Mouse (Mus musculus): ENCODE results near the gene Pml. TPM values are rescaled to one million over a fixed set of nuclear protein-coding genes. Genes with fewer than 3 reads are reported as not detected.
"Not testable (repeated sequence)": the region's sequence is repeated elsewhere in the genome, so short reads cannot be mapped to it uniquely, and the experiment has no call there.

Gene Pml
- polyA plus RNA-seq, 1 experiment from 2014 or later = 4.0 TPM

- H3K4me3 ChIP-seq = no peak overlapping the region
- no peak for ATAC-seq (ENCODE audit: low read depth)
These were observed 19.1 kb upstream of the Pml start for GRCm38 (mm10) chr9:58268384-58269313.

DNA sequence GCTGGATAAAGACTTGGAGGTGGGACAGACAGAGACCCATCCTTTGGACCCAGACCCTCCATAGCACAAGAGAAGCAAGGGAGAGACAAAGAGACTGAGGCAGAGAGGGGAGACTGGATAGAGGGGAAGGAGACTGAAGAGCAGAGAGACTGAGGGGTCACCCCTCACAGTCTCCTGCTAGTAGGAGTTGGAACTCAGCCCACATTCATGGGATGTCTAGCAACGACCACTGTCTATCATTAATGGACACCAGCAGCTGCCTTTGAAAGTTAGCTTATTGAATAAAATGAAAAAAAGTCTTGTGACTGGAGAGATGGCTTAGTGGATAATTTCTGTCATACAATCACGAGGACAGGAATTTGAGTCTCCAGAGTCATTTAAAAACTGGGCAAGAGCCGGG lies 17.5 kb upstream of the Pml start:
- 70% methylated on average over 3 of the region's 3 CpGs for WGBS
- Histone ChIP-seq H3K4me1 (replicated peaks) (peaks cover 10% of the 10 kb centered on the region; the same call in 1 of the 2 replicates), H3K4me2 (no peak overlapping the region), H3K9ac (no peak overlapping the region), H3K27me3 (no peaks in the 10 kb centered on the region), H3K27ac (replicated peaks) (no peak overlapping the region; the same call in 1 of the 2 replicates), H3K9me3 (no peaks in the 10 kb centered on the region), H3K4me3 (no peak overlapping the region), H3K36me3 (peaks cover 17% of the 10 kb centered on the region)
- ATAC-seq (ENCODE audit: low read depth) = no peak

More at GRCm38 (mm10) chr9:58268384-58269313, 19.1 kb upstream of the Pml start:
- Histone ChIP-seq H3K9me3 (no peaks in the 10 kb centered on the region), H3K27ac (replicated peaks) (no peak overlapping the region), H3K27me3 (no peaks in the 10 kb centered on the region), H3K36me3 (0 out of 2 replicates have a peak, but pooled peaks cover 8% of the 10 kb centered on the region), H3K4me2 (no peak overlapping the region), H3K9ac (no peak overlapping the region), H3K4me1 (replicated peaks) (peaks cover 10% of the 10 kb centered on the region)
- 59% methylated on average over 12 of the region's 12 CpGs for WGBS

- no peak overlapping the region; the same call in 1 of the 2 replicates for H3K27ac ChIP-seq (replicated peaks)
- H3K4me3 ChIP-seq = no peak overlapping the region
- ATAC-seq (ENCODE audit: low read depth) = no peak
- peaks cover 22% of the 10 kb centered on the region for H3K36me3 ChIP-seq
- H3K9me3 ChIP-seq = no peaks in the 10 kb centered on the region
- 48% methylated on average over 4 of the region's 4 CpGs for WGBS
- H3K4me2 ChIP-seq = no peak overlapping the region
- H3K27me3 ChIP-seq = no peaks in the 10 kb centered on the region
- H3K9ac ChIP-seq = no peak overlapping the region
- peaks cover 10% of the 10 kb centered on the region; the same call in 1 of the 2 replicates for H3K4me1 ChIP-seq (replicated peaks)
These were observed 17.0 kb upstream of the Pml start for GRCm38 (mm10) chr9:58266571-58267011.

GRCm38 (mm10) chr9:58265368-58265767 lies 15.8 kb upstream of the Pml start:
- Histone ChIP-seq H3K4me1 (replicated peaks) (peaks cover 10% of the 10 kb centered on the region; the same call in 1 of the 2 replicates), H3K27ac (replicated peaks) (no peak overlapping the region), H3K4me2 (no peak overlapping the region), H3K9ac (no peak overlapping the region), H3K4me3 (no peak overlapping the region), H3K27me3 (no peaks in the 10 kb centered on the region), H3K36me3 (peaks cover 31% of the 10 kb centered on the region), H3K9me3 (no peaks in the 10 kb centered on the region)
- no peak for ATAC-seq (ENCODE audit: low read depth)
- 76% methylated on average over 3 of the region's 3 CpGs for WGBS

DNA sequence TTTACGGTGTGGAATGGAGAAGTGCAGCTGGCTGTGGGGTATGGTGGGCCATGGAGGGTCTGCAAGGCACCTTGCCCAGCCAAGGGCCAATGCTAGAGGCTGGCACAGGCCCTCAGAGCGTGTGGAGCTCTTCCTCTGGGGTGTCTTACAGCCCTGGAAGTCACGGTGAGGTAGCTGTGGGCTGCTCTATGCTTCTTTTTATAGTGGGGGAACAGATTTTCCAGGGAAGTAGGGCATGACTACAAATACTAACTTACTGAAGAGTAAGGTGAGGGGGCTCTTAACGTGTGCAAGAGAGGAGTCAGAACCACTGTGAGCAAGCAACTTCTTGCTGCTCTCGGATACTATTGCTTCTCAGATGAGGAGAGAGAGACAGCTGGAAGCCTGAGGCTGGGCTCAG lies 12.9 kb upstream of the Pml start:
- no peak overlapping the region for H3K4me3 ChIP-seq
- H3K36me3 ChIP-seq = peaks cover 57% of the 10 kb centered on the region
- H3K27me3 ChIP-seq = no peaks in the 10 kb centered on the region
- no peaks in the 10 kb centered on the region for H3K9me3 ChIP-seq
- no peak overlapping the region for H3K9ac ChIP-seq
- peaks cover 10% of the 10 kb centered on the region; the same call in 1 of the 2 replicates for H3K4me1 ChIP-seq (replicated peaks)
- H3K27ac ChIP-seq (replicated peaks) = no peak overlapping the region
- no peak overlapping the region for H3K4me2 ChIP-seq
- ATAC-seq (ENCODE audit: low read depth) = no peak
- 95% methylated on average over 5 of the region's 5 CpGs for WGBS

DNA sequence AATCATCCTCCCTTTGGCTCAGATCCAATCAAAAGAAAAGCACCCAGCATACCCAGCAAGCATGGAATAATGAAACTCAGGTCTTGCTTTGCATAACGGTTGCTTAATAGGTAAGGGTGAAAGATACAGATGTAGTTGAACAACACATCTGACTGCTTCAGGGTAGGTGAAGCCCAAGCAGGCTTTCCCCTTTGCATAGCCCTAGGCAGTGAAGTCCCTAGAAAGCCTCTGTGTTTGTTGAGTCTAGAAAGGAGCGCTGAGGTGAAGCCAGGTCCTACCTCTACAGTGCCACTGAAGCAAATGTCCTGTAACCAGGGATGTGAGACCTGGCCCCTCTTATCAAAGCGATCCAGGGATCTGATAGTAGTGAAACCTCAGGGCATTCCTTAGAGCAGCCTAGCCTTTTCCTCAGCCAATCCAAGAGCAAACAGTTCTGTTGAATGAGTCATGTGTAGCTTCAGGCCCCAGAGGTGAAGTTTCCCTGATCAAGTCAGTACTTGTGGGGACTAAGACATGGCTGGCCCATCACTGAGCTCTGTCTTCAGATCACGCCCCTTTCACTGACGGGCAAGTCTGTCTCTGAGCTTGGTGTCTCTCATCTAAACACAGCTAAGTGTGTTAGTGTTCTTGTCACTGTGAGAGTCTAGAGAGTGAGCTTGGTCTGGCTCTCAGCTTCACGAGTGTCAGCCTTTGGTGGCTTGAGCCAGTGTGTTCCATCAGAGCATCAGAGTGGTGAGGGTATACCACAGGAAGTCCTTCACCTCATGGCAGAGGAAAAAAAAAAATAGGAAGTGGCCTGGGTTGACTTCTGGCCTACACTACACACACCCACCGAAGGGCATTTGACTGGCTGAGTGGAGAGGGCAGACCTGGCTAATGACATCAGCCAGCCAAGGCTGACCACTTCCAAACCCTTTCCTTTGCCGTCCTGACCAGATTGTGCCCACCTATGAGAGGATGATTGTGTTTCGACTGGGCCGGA lies 6.4 kb upstream of the Pml start:
- Histone ChIP-seq H3K27me3 (no peaks in the 10 kb centered on the region), H3K27ac (replicated peaks) (no peak overlapping the region), H3K9ac (no peak overlapping the region), H3K4me1 (replicated peaks) (peaks cover 18% of the 10 kb centered on the region), H3K4me3 (no peak overlapping the region), H3K9me3 (no peaks in the 10 kb centered on the region), H3K36me3 (peaks cover 51% of the 10 kb centered on the region), H3K4me2 (no peak overlapping the region)
- 91% methylated on average over 10 of the region's 10 CpGs for WGBS
- no peak for ATAC-seq (ENCODE audit: low read depth)

DNA sequence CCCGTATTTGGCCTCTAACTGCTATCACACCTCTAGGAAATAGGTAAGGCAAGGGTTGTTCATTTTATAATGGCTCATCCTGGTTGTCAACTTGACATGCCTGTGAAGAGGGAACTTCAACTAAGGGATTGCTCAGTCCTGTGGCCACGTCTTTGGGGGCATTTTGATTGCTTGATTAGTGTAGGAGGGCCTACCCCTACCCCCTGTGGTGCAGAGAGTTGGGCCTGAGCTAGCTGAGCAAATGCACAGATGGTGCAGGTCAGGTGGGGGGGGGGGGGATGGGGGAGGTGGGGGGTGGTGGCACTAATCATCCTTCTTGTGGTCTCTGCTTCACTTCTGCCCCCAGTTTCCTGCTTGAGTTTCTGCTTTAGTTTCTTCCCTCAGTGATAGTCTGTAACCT lies 5.5 kb upstream of the Pml start:
- no peak overlapping the region for H3K9ac ChIP-seq
- no peak overlapping the region for H3K4me3 ChIP-seq
- no peaks in the 10 kb centered on the region for H3K9me3 ChIP-seq
- no peak overlapping the region for H3K4me2 ChIP-seq
- H3K4me1 ChIP-seq (replicated peaks) = peaks cover 20% of the 10 kb centered on the region
- no peaks in the 10 kb centered on the region for H3K27me3 ChIP-seq
- peaks cover 43% of the 10 kb centered on the region for H3K36me3 ChIP-seq
- no peak for ATAC-seq (ENCODE audit: low read depth)
- WGBS = 42% methylated on average over 2 of the region's 2 CpGs
- H3K27ac ChIP-seq (replicated peaks) = no peak overlapping the region

- Histone ChIP-seq H3K4me2 (peak overlapping the region; percentile 85), H3K9ac (peak overlapping the region; percentile 93), H3K27ac (replicated peaks) (peak overlapping the region; percentile 78), H3K4me3 (peak overlapping the region; percentile 88), H3K4me1 (replicated peaks) (peaks cover 34% of the 10 kb centered on the region), H3K36me3 (peaks cover 32% of the 10 kb centered on the region)
- not testable (repeated sequence) for H3K9me3 ChIP-seq; ATAC-seq (ENCODE audit: low read depth); H3K27me3 ChIP-seq
- WGBS = 70% methylated on average over 5 of the region's 5 CpGs
These were observed 4.2 kb upstream of the Pml start for GRCm38 (mm10) chr9:58253805-58254122.

DNA sequence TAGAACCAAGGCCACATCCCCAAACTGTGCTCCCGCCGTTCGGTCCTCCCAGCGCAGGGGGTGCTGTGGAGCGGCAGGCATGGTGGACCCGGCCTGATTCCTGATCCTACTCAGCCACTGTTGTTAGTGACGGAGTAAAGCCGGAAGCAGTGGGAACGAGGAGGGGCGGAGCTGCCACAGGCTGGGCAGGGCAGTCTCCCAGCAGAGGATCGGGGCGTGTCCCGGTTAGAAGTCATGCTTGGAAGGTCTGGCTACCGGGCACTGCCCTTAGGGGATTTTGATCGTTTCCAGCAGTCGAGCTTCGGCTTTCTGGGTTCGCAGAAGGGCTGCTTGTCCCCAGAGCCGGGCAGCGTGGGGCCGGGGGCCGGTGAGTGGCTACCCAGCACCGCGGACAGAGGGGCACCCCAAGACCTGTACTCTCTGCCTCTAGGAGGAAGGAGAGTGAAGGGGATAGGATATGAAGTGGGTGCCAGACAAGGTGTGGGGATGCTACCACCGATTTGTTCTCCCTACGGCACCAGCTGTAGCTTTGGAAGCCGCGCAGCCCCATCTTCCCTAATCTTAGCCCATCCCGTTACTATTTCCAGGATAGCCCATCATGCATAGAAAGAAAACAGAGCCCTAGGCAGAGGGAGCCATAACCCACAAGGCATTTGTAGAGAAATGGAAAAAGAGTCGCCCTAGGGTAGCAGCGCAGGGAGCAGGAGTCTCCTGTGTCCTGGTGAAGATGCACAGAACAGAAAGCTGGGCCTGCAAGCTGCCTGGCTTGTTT lies 3.6 kb upstream of the Pml start, which contains the start of gene Stoml1:
TSS of gene Stoml1 (plus strand) at position 132 of the 772 bp plus-strand sequence.
- H3K4me1 ChIP-seq (replicated peaks) = peaks cover 38% of the 10 kb centered on the region
- H3K27ac ChIP-seq (replicated peaks) = peak within 1 kb of the TSS; percentile 78
- H3K9me3 ChIP-seq = no peaks in the 10 kb centered on the region
- 1% methylated on average over 31 of the region's 31 CpGs for WGBS
- peak within 1 kb of the TSS; percentile 93 for H3K9ac ChIP-seq
- H3K27me3 ChIP-seq = no peaks in the 10 kb centered on the region
- peak; percentile 98 for ATAC-seq (ENCODE audit: low read depth)
- peak within 1 kb of the TSS; percentile 85 for H3K4me2 ChIP-seq
- H3K36me3 ChIP-seq = peaks cover 27% of the 10 kb centered on the region
- peak within 1 kb of the TSS; percentile 88 for H3K4me3 ChIP-seq

DNA sequence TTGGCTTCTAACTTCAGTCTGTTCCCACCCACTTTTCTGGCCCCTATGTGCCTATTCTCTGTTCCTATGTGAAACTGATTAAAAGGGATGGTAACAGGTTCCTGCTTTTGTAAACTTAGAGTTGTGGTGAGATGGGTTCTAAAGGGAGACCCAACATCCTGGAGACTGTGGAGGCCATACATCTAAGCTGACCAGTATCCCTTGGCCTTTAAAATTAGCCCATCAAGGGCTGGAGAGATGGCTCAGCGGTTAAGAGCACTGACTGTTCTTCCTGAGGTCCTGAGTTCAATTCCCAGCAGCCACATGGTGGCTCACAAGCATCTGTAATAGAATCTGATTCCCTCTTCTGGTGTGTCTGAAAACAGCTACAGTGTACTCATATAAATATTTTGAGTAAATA lies 1.1 kb upstream of the Pml start:
- H3K9ac ChIP-seq; ATAC-seq (ENCODE audit: low read depth); H3K4me2 ChIP-seq; H3K27me3 ChIP-seq; H3K27ac ChIP-seq (replicated peaks); H3K36me3 ChIP-seq; H3K9me3 ChIP-seq; H3K4me3 ChIP-seq: not testable (repeated sequence)
- WGBS = 95% methylated on average over 1 of the region's 1 CpGs
- H3K4me1 ChIP-seq (replicated peaks) = peaks cover 49% of the 10 kb centered on the region

DNA sequence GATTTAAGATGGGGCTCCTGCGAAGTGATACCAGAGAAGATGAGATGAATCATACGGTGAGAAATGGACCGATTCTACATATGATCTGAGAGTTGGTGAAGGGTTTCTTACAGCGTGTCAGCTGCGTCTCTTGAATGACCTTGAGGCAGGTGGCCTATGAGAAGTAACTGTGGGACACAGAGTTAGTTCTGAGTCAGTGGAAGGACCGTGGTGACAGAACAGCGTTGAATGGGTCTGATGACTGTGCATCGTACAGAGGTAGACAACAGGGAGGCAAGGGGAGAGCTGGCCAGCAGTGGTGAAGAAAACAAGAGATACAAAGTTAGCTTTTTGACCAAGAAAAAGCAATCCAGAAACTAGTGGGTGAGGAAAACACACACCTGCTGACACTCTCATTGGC lies 736 bp upstream of the Pml start:
- H3K9me3 ChIP-seq = no peaks in the 10 kb centered on the region
- ATAC-seq (ENCODE audit: low read depth) = no peak
- no peak overlapping the region for H3K27ac ChIP-seq (replicated peaks)
- H3K9ac ChIP-seq = 0 out of 2 replicates have a peak overlapping the region, but pooled peaks have one; percentile 74
- peaks cover 49% of the 10 kb centered on the region for H3K4me1 ChIP-seq (replicated peaks)
- H3K36me3 ChIP-seq = no peaks in the 10 kb centered on the region
- H3K4me3 ChIP-seq = no peak overlapping the region
- no peaks in the 10 kb centered on the region for H3K27me3 ChIP-seq
- peak overlapping the region; percentile 58 for H3K4me2 ChIP-seq
- WGBS = 80% methylated on average over 8 of the region's 8 CpGs

Measured in neural tube, embryonic 13.5 days (tissue).